Mouse (Mus musculus) heart, embryonic 12.5 days (tissue): Measurements from ENCODE around the gene Itga8. TPM values are rescaled to one million over a fixed set of nuclear protein-coding genes. Genes with fewer than 3 reads are reported as not detected.

Source experiments
- ATAC-seq: fragments of 200-750 bp; cut with Nextera tagmentation; 2 replicates; pipeline ENCODE4 v1.8.0; 2017; ENCODE audit warnings: moderate TSS enrichment, moderate library complexity; ENCODE audit not compliant: insufficient number of reproducible peaks, low FRiP score
- H3K27ac ChIP-seq: fragments of 300-500 bp; sonication (generic); 2 replicates; pipeline ENCODE4 v1.5.1; 2016; ENCODE audit warnings: mild to moderate bottlenecking, moderate library complexity; ENCODE audit not compliant: poor library complexity, severe bottlenecking
- H3K27me3 ChIP-seq: fragments of 300-500 bp; sonication (generic); replicated peaks from 2 replicates; pipeline ENCODE4 v1.6.1; 2016; ENCODE audit warnings: mild to moderate bottlenecking, moderate library complexity
- H3K36me3 ChIP-seq: fragments of 300-500 bp; sonication (generic); 2 replicates; pipeline ENCODE4 v1.6.1; 2016; ENCODE audit warnings: mild to moderate bottlenecking, moderate library complexity
- H3K4me1 ChIP-seq: fragments of 300-500 bp; sonication (generic); replicated peaks from 2 replicates; pipeline ENCODE4 v1.6.1; 2016; ENCODE audit warnings: mild to moderate bottlenecking
- H3K4me2 ChIP-seq: fragments of 300-500 bp; sonication (generic); 2 replicates; pipeline ENCODE4 v1.6.1; 2016; ENCODE audit warnings: mild to moderate bottlenecking, moderate library complexity
- H3K4me3 ChIP-seq: fragments of 300-500 bp; sonication (generic); 2 replicates; pipeline ENCODE4 v1.5.1; 2016; ENCODE audit warnings: mild to moderate bottlenecking
- H3K9ac ChIP-seq: fragments of 300-500 bp; sonication (generic); 2 replicates; pipeline ENCODE4 v1.6.1; 2016; ENCODE audit warnings: mild to moderate bottlenecking, moderate library complexity
- H3K9me3 ChIP-seq: fragments of 300-500 bp; sonication (generic); replicated peaks from 2 replicates; pipeline ENCODE4 v1.6.1; 2016; ENCODE audit warnings: mild to moderate bottlenecking, moderate library complexity
- WGBS: fragments of 180-500 bp; shearing (Covaris S2); methylation state at CpG from one replicate; pipeline ENCODE4 v1.1.7; 2016; 5-methylcytosine and 5-hydroxymethylcytosine counted together
- polyA plus RNA-seq: library from polyadenylated mRNA; unstranded; fragments of >200 nt; fragmentation: Nextera tagmentation; extraction: Ambion mirVana; gene quantifications from 2 replicates; pipeline ENCODE4 v1.2.1, GENCODE M21; 2016

Itga8 gene
- polyA plus RNA-seq, result 11.7 and 12.1 TPM in 2 replicates

DNA sequence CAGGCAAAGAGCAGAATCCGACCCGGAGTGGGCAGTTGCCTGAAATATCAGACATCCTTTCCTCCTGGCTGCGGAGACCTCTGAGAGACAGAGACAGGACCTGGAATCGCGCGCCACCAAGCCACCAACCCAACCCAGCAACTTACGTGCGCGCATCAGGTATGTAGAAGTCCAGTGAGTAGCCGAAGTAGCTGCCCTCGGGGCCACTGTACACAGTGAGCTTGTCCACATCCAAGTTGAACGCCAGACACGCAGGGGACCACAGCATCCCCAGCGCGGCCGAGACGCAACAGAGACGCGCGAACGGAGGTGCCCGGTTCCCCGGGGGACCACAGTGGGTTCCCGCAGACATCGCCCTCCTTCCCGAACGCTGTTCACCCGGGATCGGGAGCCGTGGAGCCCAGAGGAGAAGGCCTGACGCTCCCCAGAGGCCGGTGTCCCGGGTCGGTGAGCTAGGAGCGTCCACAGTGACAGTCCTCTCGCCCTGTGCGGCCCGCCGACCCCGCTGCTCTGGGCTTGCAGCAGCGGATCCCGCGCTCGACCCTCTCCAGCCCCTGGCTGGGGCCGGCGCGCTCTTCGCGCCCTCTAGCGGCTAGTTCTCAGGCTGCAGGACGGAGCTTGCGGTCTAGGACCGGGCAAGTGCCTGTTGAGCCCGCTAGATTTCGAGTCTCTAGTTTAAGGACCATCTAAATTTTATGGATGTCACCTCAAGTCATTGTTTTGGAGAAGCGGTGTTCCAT lies at the start of gene Itga8:
TSS of gene Itga8 (minus strand) at position 492 of the 740 bp plus-strand sequence.
- no peak within 1 kb of the TSS for H3K27ac ChIP-seq
- H3K4me3 ChIP-seq, result peak within 1 kb of the TSS; percentile 70
- WGBS, result under 1% methylated on average over 56 of the region's 56 CpGs

DNA sequence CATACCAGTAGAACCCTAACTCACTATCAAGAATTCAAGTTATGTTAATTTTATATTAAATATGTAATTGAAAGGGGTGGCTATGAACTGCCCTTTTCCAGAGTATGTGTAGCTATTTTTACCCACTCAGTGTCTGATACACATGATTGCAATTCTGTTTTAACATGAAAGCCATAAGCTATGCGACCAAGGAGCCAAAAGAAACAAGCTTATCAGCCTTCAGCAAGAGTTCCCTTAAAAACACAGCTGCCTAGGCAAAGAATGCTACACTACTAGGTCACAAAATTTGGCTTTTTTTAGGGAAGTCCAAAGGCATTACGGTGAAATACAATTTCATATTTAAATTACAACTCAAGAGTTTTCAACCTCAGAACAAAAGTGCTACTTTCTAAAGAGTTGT lies 47.2 kb upstream of the Itga8 start:
- WGBS, result 38% methylated on average over 2 of the region's 2 CpGs
- Histone ChIP-seq H3K27me3 (no peaks in the 10 kb centered on the region), H3K27ac (peak overlapping the region; percentile 82), H3K4me3 (no peak overlapping the region), H3K4me2 (no peak overlapping the region), H3K4me1 (peaks cover 16% of the 10 kb centered on the region), H3K36me3 (peaks cover 7% of the 10 kb centered on the region; the same call in 1 of the 2 replicates), H3K9ac (no peak overlapping the region), H3K9me3 (no peaks in the 10 kb centered on the region)
- no peak for ATAC-seq

More for the DNA sequence above, at the start of gene Itga8:
- Histone ChIP-seq H3K9ac (peak within 1 kb of the TSS; percentile 75), H3K27me3 (peaks cover 10% of the 10 kb centered on the region), H3K4me1 (peaks cover 10% of the 10 kb centered on the region), H3K4me2 (peak within 1 kb of the TSS; percentile 96), H3K9me3 (no peaks in the 10 kb centered on the region), H3K36me3 (no peaks in the 10 kb centered on the region)
- ATAC-seq, result peak; percentile 89

DNA sequence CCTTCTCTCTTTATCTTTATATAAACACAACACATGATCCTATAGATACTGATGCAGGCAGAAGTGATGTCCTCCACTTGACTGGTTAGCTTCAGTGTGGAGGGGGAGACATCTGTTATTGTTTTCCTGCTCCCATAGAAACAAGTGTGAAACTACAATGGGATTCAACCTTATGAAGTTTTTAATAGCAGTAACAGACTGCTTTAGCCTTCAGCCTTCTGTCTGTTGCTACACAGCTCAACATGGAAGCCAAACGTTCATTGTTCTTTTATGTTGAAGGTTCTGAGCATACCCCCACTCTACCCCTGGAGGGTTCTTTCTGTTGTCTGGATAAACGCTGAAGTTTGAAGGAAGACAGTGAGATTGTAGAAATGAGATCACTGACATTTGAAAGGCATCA lies 30.2 kb upstream of the Itga8 start:
- Histone ChIP-seq H3K36me3 (no peaks in the 10 kb centered on the region), H3K27me3 (no peaks in the 10 kb centered on the region), H3K27ac (no peak overlapping the region), H3K4me2 (no peak overlapping the region), H3K9ac (no peak overlapping the region), H3K4me3 (no peak overlapping the region), H3K4me1 (peaks cover 17% of the 10 kb centered on the region), H3K9me3 (0 out of 2 replicates have a peak, but pooled peaks cover 3% of the 10 kb centered on the region)
- WGBS, result 64% methylated on average over 2 of the region's 2 CpGs
- ATAC-seq, result no peak

DNA sequence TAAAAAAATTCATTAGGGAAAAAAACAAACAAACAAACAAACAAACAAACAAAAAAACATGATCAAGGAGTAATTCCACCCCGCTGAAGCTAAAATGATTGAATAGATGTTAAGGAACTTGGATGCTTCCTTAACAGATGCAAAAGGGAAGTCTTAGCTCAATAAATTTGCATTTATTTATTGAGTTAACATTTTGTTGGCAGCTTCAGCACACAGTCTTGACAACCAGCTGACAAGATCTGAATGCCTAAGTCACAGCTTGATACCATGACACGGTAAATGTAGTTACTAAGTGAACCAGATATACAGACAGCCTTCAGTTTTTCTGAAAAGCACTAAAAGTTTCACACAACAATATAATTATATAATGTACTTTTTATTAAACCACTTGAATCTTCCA lies 27.9 kb upstream of the Itga8 start:
- no peak overlapping the region for H3K4me2 ChIP-seq
- no peaks in the 10 kb centered on the region for H3K9me3 ChIP-seq
- 69% methylated on average over 2 of the region's 2 CpGs for WGBS

DNA sequence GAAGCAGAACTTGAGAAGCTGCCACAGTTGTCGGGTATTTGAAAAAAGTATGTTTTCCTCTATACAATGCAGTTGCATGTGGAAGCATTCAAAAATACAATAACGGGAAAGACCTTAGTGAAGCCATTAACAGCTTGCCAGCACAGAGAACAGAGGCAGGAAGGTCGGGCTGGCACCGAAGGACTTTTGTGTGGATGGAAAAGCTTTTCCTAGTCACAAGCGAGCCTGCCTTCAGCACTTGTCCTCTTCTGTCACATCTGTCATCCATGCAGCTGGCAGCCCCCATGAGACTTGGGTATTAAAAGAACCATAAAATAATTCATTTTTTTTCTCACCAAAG lies 27.3 kb upstream of the Itga8 start:
- no peaks in the 10 kb centered on the region for H3K27me3 ChIP-seq
- peak overlapping the region; percentile 31; the same call in 1 of the 2 replicates for H3K27ac ChIP-seq
- H3K4me2 ChIP-seq, result no peak overlapping the region
- peaks cover 17% of the 10 kb centered on the region for H3K4me1 ChIP-seq
- no peak overlapping the region for H3K9ac ChIP-seq
- H3K9me3 ChIP-seq, result no peaks in the 10 kb centered on the region
- H3K36me3 ChIP-seq, result no peaks in the 10 kb centered on the region
- WGBS, result 40% methylated on average over 5 of the region's 5 CpGs
- H3K4me3 ChIP-seq, result no peak overlapping the region
- no peak for ATAC-seq

More for the DNA sequence above, 27.9 kb upstream of the Itga8 start:
- Histone ChIP-seq H3K9ac (no peak overlapping the region), H3K4me1 (peaks cover 17% of the 10 kb centered on the region), H3K27me3 (no peaks in the 10 kb centered on the region), H3K36me3 (no peaks in the 10 kb centered on the region), H3K4me3 (no peak overlapping the region), H3K27ac (no peak overlapping the region)
- no peak for ATAC-seq

DNA sequence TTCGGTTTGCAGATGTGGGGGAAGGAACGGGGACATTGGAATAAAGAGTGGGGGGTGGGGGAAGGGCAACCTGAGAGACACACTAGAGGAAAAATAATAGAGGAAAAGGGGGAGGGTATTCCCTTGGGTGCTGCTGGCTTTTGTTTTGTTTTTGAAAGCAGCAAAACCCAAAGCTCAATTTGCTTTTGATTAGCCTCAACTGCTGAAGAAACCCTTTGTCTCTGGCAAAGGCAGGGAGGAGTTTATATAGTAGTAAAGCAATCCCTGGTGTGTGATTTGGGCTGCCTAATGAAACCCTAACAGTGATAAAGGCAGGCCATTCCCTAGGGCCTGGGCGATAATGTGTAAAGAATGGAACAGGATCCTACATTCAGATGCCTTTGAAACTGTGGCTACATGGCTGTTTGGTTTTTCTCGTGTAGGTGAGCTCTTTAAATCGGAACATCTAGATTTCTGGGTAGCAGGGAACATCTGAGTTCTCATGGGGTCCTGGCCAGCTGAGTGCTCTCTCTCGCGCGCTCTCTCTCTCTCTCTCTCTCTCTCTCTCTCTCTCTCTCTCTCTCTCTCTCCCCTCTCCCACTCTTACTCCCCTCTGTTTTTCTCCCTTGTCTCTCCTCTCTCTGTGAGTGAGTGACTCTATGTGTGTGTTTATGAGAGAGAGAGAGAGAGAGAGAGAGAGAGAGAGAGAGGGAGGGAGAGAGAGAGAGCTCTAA lies 26.8 kb upstream of the Itga8 start:
- peak overlapping the region; percentile 31; the same call in 1 of the 2 replicates for H3K27ac ChIP-seq
- no peak for ATAC-seq
- H3K9me3 ChIP-seq, result no peaks in the 10 kb centered on the region
- no peak overlapping the region for H3K9ac ChIP-seq
- H3K4me3 ChIP-seq, result no peak overlapping the region
- no peaks in the 10 kb centered on the region for H3K27me3 ChIP-seq
- no peaks in the 10 kb centered on the region for H3K36me3 ChIP-seq
- 20% methylated on average over 8 of the region's 8 CpGs for WGBS
- peaks cover 17% of the 10 kb centered on the region for H3K4me1 ChIP-seq
- peak overlapping the region; percentile 8; the same call in 1 of the 2 replicates for H3K4me2 ChIP-seq

DNA sequence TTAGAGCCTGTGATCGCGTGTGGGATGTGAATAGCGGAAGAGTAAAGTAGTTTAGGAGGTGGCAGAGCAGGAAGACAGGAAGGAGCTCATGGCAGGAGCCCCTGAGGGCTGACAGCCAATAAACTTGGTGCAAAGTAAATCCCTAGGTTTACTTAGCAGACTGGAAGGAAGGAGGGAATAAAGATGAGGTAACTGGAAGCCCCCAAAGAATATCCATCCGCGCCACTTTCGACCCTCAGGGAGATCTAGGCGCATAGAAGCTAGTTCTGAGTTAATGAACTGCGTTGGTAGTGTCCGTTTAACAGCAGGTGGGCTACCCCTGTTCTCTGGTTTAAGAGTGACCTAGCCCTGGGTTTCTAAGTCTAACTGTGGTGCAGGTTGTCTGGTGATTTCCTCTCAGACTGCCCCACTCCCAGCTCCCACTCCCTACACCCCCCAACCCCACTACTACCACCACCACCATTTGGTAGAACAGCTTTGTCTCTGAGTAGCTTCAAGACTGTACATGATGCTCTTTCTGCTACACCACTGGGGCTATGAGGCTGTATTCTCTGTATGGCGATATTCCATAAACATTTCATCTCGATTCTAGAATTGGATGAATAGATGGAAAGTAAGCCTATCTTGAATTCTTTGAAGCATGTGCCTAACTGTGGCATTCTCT lies 26.1 kb upstream of the Itga8 start:
- Histone ChIP-seq H3K27me3 (no peaks in the 10 kb centered on the region), H3K9ac (no peak overlapping the region), H3K4me1 (peaks cover 17% of the 10 kb centered on the region), H3K36me3 (no peaks in the 10 kb centered on the region), H3K4me3 (peak overlapping the region; percentile 45), H3K4me2 (peak overlapping the region; percentile 70), H3K27ac (no peak overlapping the region), H3K9me3 (no peaks in the 10 kb centered on the region)
- 35% methylated on average over 11 of the region's 11 CpGs for WGBS
- peak; percentile 20; the same call in 1 of the 2 replicates for ATAC-seq

DNA sequence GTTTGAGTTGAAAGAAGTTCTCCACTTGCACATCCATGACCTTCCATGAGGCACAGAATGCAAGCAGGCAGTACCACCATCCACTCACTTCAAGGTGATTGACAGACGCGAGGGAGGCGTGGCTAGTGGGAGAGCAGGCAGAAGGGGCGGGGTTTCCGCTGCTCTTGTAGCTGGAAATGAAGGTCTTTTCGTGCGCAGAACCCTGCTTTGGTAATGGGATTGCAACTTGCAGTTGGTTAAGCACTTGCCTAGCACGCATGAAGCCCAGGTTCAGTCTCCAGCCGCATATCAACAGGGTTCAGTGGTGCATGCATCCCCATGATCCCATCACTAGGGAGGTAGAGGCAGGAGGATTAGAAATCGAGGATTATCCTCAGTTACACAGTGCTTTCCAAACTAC lies 25.5 kb upstream of the Itga8 start:
- Histone ChIP-seq H3K27me3 (no peaks in the 10 kb centered on the region), H3K4me2 (peak overlapping the region; percentile 70), H3K9ac (no peak overlapping the region), H3K27ac (no peak overlapping the region), H3K4me3 (peak overlapping the region; percentile 45), H3K36me3 (no peaks in the 10 kb centered on the region), H3K9me3 (no peaks in the 10 kb centered on the region), H3K4me1 (peaks cover 17% of the 10 kb centered on the region)
- ATAC-seq, result peak; percentile 73
- WGBS, result 13% methylated on average over 10 of the region's 10 CpGs

DNA sequence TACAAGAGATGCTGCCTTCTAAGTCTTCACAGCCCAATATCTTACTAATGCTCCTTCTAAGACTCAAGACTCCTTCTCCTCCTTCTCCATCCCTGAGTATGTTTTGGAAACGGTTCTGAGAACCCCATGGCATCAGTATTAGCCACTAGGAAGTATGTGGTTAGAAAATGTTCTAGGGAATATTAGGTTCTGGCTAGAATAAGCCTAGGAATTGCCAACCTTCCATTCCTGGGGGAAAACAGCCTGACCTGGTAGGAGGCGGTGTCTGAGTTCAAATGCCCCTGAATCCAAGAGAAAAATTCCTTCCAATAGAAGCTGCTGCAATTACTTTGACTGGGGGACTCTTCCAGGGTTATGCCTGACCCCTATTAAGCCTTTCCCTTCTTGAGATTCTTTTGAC lies 24.1 kb upstream of the Itga8 start:
- no peak overlapping the region for H3K4me3 ChIP-seq
- ATAC-seq, result no peak
- 70% methylated on average over 2 of the region's 2 CpGs for WGBS
- no peaks in the 10 kb centered on the region for H3K27me3 ChIP-seq
- H3K27ac ChIP-seq, result no peak overlapping the region
- H3K9ac ChIP-seq, result no peak overlapping the region
- H3K36me3 ChIP-seq, result no peaks in the 10 kb centered on the region
- peaks cover 17% of the 10 kb centered on the region for H3K4me1 ChIP-seq
- H3K9me3 ChIP-seq, result no peaks in the 10 kb centered on the region
- H3K4me2 ChIP-seq, result no peak overlapping the region

DNA sequence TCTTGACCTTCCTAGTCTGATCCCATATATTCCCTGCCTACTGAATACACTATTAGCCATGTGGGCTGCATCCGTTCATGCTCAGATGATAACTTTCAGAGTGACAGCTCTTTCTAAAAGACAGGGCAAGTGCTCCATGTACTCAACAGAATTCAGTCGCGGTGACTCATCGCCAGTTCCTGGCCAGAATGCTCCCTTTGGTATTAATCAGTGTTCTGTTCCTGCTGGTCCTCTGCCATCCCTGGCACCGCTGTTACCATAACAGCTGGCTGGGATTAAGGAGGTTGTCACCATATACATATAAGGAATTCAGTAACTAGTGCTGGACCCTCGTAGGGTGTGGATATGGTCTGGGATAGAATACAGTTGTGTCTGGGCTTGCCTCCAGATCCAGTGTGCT lies 23.7 kb upstream of the Itga8 start:
- peak; percentile 68 for ATAC-seq
- H3K27ac ChIP-seq, result peak overlapping the region; percentile 36; the same call in 1 of the 2 replicates
- no peaks in the 10 kb centered on the region for H3K36me3 ChIP-seq
- no peak overlapping the region for H3K4me2 ChIP-seq
- H3K4me3 ChIP-seq, result no peak overlapping the region
- H3K27me3 ChIP-seq, result no peaks in the 10 kb centered on the region
- no peak overlapping the region for H3K9ac ChIP-seq
- 55% methylated on average over 6 of the region's 6 CpGs for WGBS
- H3K9me3 ChIP-seq, result no peaks in the 10 kb centered on the region
- H3K4me1 ChIP-seq, result peaks cover 17% of the 10 kb centered on the region

DNA sequence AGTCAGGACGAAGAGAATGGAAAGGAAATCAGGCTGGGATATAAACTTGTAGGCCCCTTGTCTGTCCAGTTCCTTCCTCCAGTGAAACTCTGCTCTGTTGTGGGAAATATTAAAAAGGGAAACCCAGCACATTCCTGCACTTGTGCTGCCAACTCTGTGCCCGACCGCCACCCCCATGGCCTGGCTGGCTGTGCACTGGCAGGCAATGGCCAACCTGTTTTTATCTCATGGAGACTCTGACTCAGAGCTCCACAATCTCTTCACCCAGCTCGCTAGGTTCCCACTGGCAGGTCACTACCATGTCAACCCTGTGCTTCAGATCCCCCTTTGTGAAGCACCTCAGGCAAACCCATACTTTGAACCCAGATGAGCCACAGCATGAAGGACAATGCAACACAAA lies 19.2 kb upstream of the Itga8 start:
- Histone ChIP-seq H3K27ac (no peak overlapping the region), H3K36me3 (no peaks in the 10 kb centered on the region), H3K4me2 (no peak overlapping the region), H3K27me3 (no peaks in the 10 kb centered on the region), H3K4me1 (0 out of 2 replicates have a peak, but pooled peaks cover 5% of the 10 kb centered on the region), H3K9ac (no peak overlapping the region), H3K9me3 (no peaks in the 10 kb centered on the region), H3K4me3 (no peak overlapping the region)
- no peak for ATAC-seq
- WGBS, result 84% methylated on average over 4 of the region's 4 CpGs
